Mouse (Mus musculus) monocyte, adult 2 months (primary cell): ENCODE data around the gene Tekt3.

Experiments
- DNase-seq, 2 experiments: peaks; one replicate each; pipeline ENCODE4 v3.0.0; 2022; ENCODE audit warnings: low spot score in 2 of 2, low read depth in 1 of 2

The Tekt3 gene

GRCm38 (mm10) chr11:63058375-63058952 lies 3.0 kb upstream of the Tekt3 start:
- DNase-seq: no peak

- DNase-seq: no peak
These were observed 1.5 kb upstream of the Tekt3 start for GRCm38 (mm10) chr11:63059911-63060310.

- DNase-seq: no peak
These were observed 5.1 kb downstream of the Tekt3 start for GRCm38 (mm10) chr11:63066526-63066925.

- DNase-seq: no peak
These were observed 8.6 kb downstream of the Tekt3 start for GRCm38 (mm10) chr11:63070081-63070480.

- DNase-seq: no peak
These were observed 23.1 kb downstream of the Tekt3 start for GRCm38 (mm10) chr11:63084536-63084935.

GRCm38 (mm10) chr11:63088672-63089071 lies 27.2 kb downstream of the Tekt3 start:
- no peak for DNase-seq

- DNase-seq: no peak
These were observed 28.8 kb downstream of the Tekt3 start for GRCm38 (mm10) chr11:63090210-63090609.

GRCm38 (mm10) chr11:63090986-63091385 lies 29.5 kb downstream of the Tekt3 start:
- no peak for DNase-seq

- DNase-seq: no peak
These were observed 30.8 kb downstream of the Tekt3 start for GRCm38 (mm10) chr11:63092271-63092670.

GRCm38 (mm10) chr11:63093601-63094000 lies 32.1 kb downstream of the Tekt3 start:
- DNase-seq: no peak

GRCm38 (mm10) chr11:63094496-63094895 lies 33.0 kb downstream of the Tekt3 start:
- no peak for DNase-seq

- no peak for DNase-seq
These were observed 36.6 kb downstream of the Tekt3 start for GRCm38 (mm10) chr11:63098016-63098415.

GRCm38 (mm10) chr11:63099390-63099789 lies 37.9 kb downstream of the Tekt3 start:
- no peak for DNase-seq

GRCm38 (mm10) chr11:63103256-63103655 lies 41.8 kb downstream of the Tekt3 start:
- no peak for DNase-seq

GRCm38 (mm10) chr11:63104026-63104425 lies 42.6 kb downstream of the Tekt3 start:
- no peak for DNase-seq

- DNase-seq: no peak
These were observed 47.8 kb downstream of the Tekt3 start for GRCm38 (mm10) chr11:63109230-63109775.

GRCm38 (mm10) chr11:63110329-63110728 lies 48.9 kb downstream of the Tekt3 start:
- no peak for DNase-seq

- no peak for DNase-seq
These were observed 53.6 kb downstream of the Tekt3 start for GRCm38 (mm10) chr11:63114807-63115641.

GRCm38 (mm10) chr11:63116652-63117051 lies 55.2 kb downstream of the Tekt3 start:
- DNase-seq: no peak

- DNase-seq: no peak
These were observed 55.8 kb downstream of the Tekt3 start for GRCm38 (mm10) chr11:63117266-63117665.

GRCm38 (mm10) chr11:63119791-63120190 lies 58.3 kb downstream of the Tekt3 start:
- DNase-seq: no peak

- no peak for DNase-seq
These were observed 60.8 kb downstream of the Tekt3 start for GRCm38 (mm10) chr11:63122249-63122648.
